Mouse (Mus musculus): ENCODE results near the gene Guk1. TPM values are rescaled to one million over a fixed set of nuclear protein-coding genes. Genes with fewer than 3 reads are reported as not detected.

The Guk1 gene
- polyA plus RNA-seq (2017; shearing (Covaris generic)) = 85.4 TPM

DNA sequence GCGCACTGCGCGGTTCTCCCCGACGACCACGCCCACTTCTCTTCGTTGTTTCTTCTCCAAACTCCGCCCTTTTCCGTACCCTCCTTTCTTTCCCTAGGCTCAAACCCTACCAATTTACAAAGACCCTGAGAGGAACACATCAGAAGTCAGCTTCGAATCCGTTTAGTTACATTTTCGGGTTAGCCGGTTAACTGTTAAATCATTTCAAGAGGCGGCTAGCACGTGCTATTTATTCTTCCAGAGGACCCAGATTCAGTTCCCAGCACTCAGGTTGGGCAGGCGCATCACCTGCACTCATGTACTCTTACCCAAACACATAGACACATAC is at the start of gene Guk1:
Guk1 (minus strand) TSS at position 154 of the 328 bp plus-strand sequence.

DNA sequence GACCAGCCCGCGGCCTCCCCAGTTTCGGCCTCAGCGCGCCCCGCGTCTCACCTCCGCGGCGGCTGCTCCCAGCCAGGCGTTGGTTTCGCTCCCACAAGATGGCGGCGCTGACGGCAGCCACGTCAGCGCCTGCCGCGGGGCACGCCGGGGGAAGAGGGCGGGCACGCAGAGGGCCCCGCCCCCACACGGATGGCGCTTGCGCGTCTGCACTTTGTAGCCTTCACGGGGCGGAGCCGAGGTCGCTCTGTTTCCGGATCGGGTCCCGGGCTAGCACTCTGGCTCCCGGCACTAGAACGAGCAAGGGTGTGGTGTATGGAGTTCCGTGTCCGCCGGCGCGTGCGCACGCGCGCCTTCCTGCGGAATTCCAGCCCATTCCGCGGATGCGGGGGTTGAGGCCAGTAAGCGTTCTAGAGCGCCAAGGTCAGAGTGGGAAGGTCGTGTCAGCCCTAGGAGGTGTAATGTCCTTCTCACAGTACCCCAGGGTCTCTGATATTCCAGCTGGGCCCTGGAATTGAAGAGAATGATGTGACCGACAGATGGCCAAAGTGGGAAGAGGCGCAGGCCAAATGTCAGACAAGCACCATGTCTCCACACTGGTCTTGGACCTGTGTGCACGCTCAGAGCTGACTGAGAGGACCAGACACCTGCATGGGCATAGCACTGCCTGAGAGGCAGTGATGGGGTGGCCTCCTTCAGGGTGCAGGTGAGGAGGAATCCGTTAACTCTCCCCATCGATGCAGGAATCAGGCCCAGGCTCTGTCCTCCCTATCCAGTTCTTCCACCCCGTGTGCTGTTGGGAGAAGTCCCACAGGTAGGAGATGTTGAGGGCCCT is 36.3 kb upstream of the Guk1 start, which contains the start of gene Arf1:
Arf1 (minus strand) TSS at position 149 of the 832 bp plus-strand sequence.

DNA sequence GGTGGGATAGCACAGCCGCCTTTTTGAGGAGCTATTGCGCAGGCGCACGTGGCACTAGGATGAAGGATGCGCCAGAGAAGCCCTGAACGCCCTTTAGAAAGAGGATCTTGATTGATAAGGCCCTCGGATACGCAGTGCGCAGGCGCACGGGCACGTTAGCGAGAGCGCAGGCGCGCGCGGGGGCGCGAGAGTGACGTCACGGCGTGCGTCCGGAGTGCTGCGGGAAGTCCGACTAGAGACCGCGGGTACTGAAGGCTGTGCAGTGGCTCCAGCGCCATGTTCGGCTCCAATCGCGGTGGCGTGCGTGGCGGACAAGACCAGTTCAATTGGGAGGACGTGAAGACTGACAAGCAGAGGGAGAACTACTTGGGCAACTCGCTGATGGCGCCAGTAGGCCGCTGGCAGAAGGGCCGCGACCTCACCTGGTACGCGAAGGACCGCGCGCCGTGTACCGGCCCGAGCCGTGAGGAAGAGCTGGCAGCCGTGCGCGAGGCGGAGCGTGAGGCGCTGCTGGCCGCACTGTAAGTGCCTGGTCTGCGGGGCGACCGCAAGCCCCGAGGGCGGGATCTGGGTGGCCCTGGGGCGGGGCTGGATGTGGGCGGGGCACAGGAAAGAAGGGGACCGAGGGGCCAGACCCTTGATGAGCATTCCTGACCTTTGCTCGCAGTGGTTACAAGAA is 16.3 kb upstream of the Guk1 start, which contains the start of gene 2310033P09Rik:
2310033P09Rik (plus strand) TSS at position 169 of the 679 bp plus-strand sequence.

DNA sequence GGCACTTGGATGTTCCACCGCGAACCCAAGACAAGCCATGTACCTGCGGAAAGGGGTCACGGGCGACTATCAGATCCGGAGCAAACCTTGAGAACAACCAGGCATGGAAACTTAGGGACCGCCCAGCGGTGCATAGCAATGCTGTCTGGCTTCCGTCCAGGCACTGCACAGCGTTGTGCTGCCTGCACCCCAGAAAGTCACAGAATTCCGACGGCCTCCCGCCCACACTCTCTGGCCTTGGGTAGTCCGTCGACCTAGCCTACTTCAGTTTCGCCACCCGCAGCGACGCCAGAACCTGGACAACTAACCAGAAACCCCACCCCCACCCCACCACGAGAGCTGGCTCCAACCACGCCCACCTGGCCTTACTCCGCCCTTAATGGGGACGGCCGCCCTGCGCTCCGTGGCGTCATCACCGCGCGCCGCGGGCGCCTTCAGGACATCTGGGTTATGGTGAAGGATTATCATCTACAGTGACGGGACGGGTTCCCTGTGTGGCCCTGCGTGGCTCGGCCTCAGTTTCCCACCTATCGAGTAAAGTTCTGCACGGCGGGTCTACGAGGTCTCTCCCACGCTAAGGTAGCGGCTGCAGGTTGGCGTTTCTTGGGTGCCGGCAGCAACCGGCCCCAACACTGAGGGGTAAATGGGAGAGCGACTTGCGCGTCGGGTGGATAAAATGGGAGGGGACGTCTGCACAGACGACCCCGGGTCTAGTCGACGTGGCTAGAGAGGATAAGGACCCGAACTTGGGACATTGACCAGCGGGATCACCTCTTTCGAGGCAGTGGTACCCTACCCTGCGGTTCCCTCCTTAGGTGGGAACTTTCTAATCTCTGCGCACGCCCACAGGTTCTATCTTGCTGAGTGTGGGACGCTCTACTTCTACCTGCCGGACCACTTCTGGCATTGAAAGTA is 10.3 kb upstream of the Guk1 start, which contains the start of gene Mrpl55:
Mrpl55 (plus strand) TSS at position 406 of the 915 bp plus-strand sequence.

DNA sequence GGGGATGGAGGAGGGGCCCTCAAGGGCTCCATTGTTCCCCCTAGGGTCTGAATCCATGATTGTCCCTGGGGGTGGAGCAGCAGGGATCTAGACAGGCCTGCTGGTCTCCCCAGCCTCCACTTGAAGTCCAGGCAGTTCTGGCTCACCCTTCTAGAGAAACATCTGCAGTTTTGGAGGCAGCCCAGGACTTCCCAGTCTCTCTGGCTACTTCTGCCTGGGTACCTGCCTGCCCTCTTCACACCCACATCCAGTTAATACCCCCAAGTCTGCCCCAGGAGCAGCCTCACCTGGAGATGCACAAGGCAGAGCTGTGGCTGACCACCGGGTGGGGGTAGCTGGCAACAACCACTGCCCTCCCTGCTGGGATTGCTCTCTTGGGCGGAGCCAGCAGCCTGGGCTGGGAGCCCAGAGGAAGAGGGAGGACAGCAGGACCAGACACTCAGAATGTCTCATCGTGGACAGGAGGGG is 9.1 kb downstream of the Guk1 start, which contains the start of gene Gjc2:
Gjc2 (minus strand) TSS at position 350 of the 468 bp plus-strand sequence.

DNA sequence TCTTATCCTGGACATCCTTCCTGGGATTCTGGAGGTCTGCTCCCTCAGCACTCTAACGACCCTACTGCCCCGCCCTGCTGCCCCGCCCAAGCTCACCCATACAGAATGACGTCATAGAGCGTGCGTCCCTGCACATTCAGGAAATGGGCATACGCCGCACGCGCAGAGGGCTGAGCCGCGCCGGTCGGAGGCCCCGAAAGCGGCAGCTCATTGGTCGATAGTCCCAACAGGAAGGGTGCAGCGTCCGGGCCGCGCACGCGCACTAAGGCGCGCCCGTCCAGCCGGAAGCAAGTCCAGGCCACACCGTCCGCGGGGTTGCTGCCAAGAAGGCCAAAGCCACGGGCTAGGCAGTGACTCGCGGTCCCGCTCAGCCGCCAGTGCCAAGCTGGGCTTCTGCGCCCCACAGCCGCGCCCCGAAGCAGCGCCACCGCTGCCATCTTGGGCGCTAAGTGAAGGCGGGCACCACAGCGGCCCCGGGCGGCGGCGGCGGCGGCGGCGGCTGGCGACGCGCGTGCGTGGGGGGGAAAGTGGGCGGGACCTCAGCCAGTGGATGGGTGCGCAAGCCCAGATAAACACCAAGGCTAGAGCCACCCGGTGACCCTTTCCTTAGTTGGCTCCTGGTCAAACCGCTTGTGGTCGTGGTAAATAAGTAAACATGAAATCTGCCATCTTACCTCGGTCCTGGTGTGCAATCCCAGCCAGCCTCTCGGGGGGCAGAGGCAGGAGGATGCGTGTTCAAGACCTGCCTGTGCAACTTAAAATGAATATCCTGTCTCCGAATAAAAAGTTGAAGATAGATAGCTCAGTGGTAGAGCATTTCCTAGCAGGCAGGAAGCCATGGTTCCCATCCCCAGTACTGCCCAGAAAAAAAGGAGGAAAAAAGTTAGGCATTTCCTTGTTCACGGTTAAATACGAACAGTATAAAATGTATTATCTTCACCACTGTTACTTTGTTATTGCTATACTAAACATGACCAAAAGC is 28.5 kb downstream of the Guk1 start, which contains the start of gene Iba57:
Iba57 (minus strand) TSS at position 485 of the 982 bp plus-strand sequence.

GRCm38 (mm10) chr11:59135904-59136452 is 56.0 kb downstream of the Guk1 start, which contains the start of gene Obscn:
Gene Obscn, minus strand, starts transcription at chr11:59136402.

Other genes with a start within 250 kb of the Guk1 start
- gene Hist3h2ba, start 243.3 kb downstream of the Guk1 start, polyA plus RNA-seq (2017; shearing (Covaris generic)) = 25.7 TPM
- 18.3 TPM for gene Hist3h2a, start 237.5 kb downstream of the Guk1 start, polyA plus RNA-seq (2017; shearing (Covaris generic))
- gene Trim17, start 237.5 kb downstream of the Guk1 start, polyA plus RNA-seq (2017; shearing (Covaris generic)) = 0.45 TPM
- gene Trim11, start 214.1 kb downstream of the Guk1 start, polyA plus RNA-seq (2017; shearing (Covaris generic)) = 25.0 TPM
- not detected for gene Obscn, start 55.8 kb downstream of the Guk1 start, polyA plus RNA-seq (2017; shearing (Covaris generic))
- 0.93 TPM for gene Iba57, start 28.5 kb downstream of the Guk1 start, polyA plus RNA-seq (2017; shearing (Covaris generic))
- not detected for gene Gjc2, start 9.0 kb downstream of the Guk1 start, polyA plus RNA-seq (2017; shearing (Covaris generic))
- gene Mrpl55, start 10.3 kb upstream of the Guk1 start, polyA plus RNA-seq (2017; shearing (Covaris generic)) = 54.4 TPM
- gene 2310033P09Rik, start 16.1 kb upstream of the Guk1 start, polyA plus RNA-seq (2017; shearing (Covaris generic)) = 25.8 TPM
- gene Arf1, start 36.1 kb upstream of the Guk1 start, polyA plus RNA-seq (2017; shearing (Covaris generic)) = 517 TPM
- gene Wnt3a, start 98.5 kb upstream of the Guk1 start, polyA plus RNA-seq (2017; shearing (Covaris generic)) = not detected
- not detected for gene Wnt9a, start 114.7 kb upstream of the Guk1 start, polyA plus RNA-seq (2017; shearing (Covaris generic))
- gene Prss38, start 183.4 kb upstream of the Guk1 start, polyA plus RNA-seq (2017; shearing (Covaris generic)) = not detected

All from CD4-positive, CD25-positive, alpha-beta regulatory T cell, adult 9 weeks (primary cell).